Mouse (Mus musculus) testis, postnatal 10 days (tissue): Measurements from ENCODE around the gene Sumf2.
"Not testable (repeated sequence)": the region's sequence is repeated elsewhere in the genome, so short reads cannot be mapped to it uniquely, and the experiment has no call there.

Experiments
- DNase-seq: peaks from one replicate; pipeline ENCODE4 v3.0.0; 2021; ENCODE audit warnings: low spot score

Sumf2 gene

DNA sequence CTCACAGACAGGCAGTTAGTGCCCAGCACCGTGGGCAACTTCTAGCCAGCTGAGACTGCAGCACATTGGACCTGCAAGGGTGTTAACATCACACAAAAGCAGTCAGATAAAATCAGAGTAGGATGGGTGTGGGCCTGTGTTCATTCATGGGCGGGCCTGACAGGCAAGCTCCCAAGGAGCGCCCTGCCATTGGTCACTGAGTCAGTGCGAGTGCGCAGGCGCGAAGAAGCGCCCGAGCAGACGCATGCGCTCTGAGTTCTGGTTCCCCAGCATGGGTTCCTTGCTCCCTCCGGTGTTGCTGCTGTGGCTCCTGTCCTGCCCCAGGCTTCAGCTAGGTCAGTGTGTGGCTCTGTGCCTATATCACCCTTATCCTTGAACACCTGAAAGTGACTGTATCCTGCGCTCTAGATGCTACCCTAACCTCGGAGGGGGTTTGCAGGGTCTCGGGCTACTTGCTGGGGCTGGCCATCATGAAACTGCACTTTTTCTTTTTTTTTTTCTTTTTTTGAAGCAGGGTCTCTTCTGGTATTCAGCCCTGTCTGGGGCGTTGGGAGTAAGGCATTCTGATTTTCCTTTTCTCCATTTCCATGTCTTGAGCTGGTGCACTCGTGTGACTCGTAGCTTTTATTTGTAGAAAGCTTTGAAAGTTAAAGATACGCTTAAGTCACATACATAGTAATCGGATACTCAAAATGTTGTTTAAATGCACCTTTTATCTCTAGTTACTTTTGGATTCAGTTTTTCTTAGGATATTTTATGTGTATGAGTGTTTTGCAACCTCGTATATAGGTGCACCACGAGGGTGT lies at the start of gene Sumf2:
Sumf2 (plus strand) TSS at position 235 of the 806 bp plus-strand sequence.
- peak; percentile 96 for DNase-seq

DNA sequence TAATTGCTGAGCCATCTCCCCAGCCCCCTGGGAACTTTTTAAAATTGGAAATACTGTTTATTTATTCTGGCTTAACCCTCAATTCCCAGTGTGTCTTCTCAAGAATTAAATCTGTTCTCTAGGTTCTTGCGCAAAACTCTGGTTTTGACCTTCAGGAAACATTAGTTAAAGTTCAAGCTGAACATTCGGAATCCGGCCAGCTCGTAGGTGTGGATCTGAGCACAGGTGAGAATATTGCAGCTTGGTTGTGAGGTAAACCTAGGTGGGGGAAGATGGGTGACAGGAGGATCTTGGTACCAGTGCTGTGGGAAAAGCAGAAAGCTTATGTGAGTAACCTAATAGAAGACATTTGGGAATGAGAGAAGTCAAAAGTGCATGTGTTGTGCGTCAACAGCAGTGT lies 1.9 kb upstream of the Sumf2 start:
- no peak for DNase-seq

DNA sequence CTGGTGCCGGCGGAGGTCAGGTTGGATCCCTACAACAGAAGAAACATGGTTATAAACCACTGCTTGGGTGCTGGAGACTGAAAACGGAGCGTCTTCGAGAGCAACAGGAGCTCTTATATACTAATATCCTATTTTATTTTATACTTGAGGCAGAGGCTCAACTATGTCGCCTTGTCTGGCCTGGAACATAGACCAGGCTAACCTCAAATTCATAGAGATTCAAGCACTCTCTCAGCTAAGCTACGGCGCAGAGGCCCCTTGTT lies 703 bp downstream of the Sumf2 start:
- DNase-seq: no peak

DNA sequence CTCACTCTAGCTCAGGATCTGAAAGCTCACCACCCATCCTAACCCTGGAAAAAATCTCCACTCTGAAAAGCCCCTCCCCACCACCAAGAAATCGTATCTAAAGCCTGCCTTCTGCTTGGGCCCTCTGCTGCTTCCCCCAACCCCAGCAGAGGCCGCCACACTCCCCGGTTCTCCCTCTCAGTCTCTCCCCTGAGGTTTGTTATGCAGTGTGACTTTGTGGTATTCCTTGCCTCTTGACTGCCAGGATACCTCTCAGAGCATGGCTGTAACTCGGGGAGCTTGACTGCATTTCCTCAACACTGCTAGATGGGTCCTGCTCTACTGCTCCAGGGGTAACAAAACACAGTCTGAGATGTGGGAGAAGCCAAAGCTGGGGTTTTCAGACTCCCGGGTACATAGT lies 8.4 kb downstream of the Sumf2 start:
- DNase-seq: no peak

DNA sequence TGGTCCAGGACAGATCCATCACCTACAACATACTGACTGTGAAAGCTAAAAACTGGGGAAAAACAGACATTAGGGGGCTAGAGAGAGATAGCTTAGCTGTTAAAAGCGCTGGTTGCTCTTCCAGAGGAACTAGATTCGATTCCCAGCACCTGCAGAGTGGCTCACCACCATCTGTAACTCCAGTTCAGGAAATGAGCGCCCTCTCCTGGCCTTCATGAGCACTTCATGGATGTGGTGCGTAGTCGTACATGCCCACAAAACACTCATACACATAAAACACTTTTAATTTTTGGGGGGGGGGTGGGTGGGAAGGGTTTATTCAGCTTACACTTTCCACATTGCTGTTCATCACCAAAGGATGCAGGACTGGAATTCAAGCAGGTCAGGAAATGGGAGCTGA lies 9.6 kb downstream of the Sumf2 start:
- no peak for DNase-seq

DNA sequence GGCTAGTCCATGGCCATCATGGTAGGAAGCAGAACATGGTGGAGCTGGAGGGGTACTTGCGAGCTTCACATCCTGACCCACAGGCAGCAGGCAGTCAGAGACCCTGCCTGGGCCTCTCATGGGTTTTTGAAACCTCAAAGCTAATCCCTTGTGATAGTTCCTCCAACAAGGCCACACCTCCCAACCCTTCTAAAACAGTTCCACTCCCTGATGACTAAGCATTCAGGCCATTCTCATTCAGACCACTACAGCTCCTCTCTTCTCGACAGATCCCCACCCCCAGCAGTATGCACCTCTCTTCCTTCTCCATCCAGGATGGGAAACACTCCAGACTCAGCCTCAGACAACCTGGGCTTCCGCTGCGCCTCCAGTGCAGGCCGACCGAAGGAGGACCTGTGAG lies 15.5 kb downstream of the Sumf2 start:
- DNase-seq: no peak

DNA sequence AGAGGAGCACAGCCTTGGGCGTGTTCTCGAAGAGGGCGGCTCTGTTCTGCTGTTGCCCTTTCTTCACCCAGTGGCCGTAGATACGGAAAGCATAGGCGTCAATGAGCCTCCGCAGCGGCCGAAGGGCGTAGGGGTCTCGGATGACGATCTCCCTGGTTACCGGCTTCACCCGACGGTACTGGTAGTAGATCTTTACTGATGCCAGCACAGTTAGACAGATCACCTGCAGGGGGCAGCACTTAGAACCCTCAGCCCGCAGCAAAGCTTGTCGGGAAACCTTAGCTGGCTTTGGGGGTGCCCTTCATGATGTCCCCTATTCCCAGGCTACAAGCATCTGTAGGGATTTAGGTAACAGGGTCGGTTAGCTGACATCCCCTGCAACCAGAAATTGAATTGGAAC lies 17.7 kb downstream of the Sumf2 start:
- peak; percentile 84 for DNase-seq

DNA sequence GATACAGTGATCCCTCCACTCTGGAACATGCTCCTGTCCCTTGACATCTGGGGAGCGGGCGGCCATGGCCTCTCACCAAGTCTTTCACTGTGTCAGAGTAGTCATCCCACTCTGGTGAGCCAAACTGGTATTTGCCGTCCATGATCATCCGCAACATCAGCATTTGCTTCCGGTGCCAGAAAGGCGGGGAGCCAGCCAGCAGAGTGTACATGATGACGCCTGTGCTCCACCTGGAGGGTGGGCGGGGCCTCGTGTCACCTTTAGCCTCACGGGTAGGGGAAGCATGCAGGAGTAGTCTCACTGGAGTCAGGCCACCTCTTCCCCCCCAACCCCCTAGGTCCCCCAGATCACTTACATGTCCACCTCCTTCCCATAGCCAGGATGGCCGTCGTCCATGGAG lies 19.1 kb downstream of the Sumf2 start:
- no peak for DNase-seq

DNA sequence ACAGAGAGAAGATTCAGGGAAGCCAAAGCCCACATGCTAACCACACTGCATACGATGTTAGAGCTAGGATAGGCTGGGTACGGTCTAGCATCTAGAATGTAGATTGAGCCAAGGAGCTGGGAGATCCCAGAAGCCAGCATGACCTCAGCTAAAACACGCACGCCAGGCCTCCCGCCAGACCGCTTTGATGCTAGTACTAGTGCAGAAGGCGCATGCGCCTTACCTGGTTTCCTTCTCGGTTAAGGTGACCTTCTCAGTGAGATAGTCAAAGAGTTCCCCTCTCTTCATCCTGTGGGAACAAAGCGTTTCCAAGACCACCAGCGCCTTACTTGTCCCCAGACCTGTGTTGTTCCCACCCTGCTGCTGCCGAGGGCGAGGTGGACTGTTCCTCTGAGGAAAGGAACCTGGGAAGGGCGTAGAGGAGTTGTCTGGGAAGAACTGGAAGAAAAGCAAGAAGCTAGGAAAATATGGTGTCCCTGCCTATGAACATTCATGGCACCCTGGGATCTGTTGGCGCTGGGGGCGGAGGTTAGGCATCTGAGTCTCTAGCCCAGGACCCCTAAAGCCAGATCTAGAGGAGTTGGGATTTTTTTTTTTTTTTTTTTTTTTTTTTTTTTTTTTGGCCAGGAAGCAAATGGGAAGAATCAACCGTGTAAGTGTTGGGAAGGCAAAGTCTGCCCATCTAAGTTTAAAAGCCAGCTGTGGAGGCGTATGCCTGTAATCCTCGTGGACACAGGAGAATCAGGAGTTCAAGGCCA lies 22.6 kb downstream of the Sumf2 start:
- no peak for DNase-seq

DNA sequence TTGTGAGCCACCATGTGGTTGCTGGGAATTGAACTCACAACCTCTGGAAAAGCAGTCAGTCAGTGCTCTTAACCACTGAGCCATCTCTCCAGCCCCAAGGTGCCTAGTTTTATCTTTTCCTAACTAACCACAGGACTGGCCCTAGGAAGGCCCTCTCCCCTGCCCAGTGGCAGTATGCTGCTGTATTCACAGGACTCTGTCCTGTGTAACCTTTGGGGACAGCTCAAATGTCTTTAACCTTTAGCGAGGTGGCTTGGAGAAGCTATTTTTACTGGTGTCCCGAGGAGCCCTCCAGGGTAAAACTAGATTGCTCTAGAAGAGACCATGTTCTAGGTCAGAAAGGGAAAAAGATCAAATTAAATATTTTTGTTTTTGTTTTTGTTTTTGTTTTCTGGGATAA lies 24.5 kb downstream of the Sumf2 start:
- DNase-seq: no peak

DNA sequence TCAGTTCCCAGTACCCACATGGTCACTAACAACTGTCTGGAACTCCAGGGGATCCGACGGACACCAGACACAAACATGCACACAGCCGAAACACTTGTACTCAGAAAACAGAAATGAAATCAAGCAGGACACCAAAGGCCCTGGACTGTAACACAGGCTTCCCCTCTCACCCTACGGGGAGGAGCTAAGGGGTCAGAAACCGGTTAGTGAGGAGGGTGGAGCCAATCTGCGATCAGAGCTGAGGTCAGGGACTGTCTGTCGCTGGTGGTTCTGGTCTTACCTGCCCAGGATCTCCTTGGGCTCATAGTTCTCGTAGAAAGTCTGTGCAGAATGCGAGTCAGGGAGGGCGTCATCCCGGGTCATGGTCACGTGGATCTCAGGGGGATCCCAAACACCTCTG lies 27.2 kb downstream of the Sumf2 start:
- DNase-seq: no peak

DNA sequence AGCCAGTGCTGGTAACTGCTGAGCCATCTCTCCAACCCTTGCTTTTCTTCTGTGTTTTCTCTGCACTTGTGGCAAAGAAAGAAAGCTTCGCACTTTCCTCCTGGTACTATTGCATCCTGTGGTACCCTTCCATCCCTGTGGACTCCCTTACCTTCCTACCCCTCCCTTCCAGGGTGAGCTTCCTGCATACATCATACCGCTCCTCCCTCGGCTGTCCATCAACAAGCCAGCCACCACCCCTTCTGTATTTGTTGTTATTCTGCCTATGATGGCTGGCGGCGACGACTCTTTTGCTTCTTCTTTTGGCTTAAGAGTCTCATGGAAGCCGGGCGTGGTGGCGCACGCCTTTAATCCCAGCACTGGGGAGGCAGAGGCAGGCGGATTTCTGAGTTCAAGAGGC lies 28.3 kb downstream of the Sumf2 start:
- DNase-seq: no peak

DNA sequence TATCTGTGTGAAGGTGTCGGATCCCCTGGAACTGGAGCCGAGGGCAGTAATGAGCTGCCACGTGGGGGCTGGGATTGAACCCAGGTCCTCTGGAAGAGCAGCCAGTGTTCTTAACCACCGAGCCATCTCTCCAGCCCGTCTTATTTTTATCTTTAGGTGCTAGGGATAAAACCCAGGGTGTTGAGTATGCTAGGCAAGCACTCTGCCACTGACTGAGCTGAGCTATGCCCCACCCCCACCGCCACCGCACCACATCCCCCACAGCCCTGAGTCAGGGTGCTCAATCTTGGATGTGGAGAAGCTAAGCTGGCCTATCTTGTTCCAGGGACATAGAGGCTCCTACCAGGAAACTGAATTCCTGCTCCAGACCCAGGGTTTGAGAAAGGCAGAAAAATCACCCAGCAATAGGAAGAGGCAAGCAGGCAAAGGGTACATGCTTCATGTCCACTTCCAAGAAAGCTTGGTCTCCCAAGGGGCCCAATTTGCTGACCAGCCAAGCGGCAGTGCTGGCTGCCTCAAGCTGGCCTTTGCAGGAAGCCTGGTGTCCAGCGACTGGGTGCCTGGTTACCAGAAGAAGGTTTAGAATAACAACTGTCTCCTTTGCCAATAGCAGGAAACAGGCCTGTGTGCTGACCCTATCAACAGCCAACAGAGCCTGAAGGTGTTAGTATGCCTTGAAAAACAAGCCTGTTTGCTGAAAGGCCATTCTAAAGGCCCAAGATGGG lies 31.1 kb downstream of the Sumf2 start:
- DNase-seq: no peak

DNA sequence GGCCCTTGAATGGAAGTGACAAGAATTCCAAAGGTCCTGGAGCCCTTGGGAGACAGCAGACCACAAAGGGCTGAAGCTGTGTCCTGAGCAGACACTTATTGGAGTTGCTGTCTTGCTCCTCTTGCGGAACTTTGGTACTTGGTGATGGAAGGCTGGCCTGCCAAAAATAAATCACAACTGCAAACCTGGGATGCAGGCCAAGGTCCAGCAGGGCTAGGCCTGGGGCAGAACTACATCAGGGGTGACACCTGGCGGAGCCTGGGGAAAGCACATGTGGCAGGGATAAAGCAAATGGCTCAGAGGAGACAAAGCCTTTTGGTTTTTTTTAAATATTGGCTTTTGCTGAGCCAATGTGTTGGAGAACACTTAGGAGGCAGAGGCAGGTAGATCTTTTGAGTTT lies 32.2 kb downstream of the Sumf2 start:
- peak; percentile 86 for DNase-seq

DNA sequence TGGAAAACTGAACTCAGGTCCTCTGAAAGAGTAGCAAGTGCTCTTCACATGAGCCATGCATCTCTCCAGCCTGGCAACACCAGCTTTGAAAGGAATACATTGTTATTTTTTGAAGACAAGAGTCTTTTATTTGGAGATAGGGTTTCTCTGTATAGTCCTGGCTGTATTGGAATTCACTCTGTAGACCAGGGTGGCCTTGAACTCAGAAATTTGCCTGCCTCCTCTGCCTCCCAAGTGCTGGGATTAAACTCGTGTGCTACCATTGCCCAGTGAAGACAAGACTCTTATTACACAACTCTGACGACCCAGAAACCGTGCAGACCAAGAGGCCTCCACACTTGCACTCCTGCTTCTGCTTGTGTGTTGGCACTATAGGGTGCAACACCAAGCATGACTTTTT lies 33.1 kb downstream of the Sumf2 start:
- DNase-seq: peak; percentile 42

DNA sequence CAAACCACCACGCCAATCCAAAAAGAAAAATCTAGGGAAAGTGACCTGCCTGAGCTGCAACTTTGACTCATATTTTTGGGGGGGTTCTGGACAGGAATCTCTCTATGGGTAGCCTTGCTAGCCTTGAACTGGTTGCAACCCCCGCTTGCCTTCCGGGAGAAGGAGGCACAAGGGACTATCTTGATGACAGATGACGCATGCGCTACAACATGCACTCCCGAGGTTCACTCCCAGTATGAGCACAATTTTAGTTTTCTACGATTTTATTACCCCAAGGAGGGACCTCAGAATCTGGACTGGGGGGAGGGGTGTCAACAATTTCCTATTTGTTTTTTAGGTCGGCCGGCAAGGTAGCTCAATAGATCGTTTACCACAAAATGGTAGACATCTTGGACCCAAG lies 39.5 kb downstream of the Sumf2 start:
- DNase-seq: no peak

DNA sequence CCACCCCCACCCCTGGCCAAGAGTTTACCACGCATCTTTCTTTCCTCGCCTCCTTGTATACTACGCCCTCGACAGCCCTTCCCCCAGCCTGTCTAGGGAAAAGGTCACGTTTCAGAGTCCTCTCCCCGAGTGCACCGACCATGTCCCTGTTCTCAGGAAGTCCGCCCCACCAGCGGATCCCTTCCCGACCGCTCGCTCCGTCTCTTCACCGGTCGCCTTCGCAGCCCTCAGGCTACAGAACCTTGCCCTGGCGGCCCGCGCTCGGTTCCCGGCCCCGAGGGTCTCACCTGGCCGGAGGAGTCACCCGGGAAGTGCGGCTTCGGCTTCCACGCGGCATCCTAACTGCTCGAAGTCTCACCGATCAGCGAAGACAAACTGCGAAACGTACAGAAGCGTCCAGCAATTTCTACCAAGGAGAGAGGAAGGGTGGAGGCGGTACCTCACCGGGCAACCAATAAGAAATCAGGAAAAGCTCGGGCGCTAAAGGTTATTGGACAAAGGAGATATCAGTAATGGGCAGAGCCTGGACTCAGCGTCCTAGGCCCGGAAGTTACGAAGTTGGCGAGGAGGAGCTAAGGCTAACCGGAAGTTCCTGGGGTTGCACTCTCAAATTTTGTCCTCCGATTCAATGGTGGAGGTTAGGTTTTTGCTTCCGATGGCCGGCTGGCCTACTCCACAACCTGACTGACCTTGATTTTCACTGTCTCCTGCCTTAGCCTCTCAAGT lies 40.3 kb downstream of the Sumf2 start, which contains the start of gene Chchd2:
Chchd2 (minus strand) TSS at position 560 of the 726 bp plus-strand sequence.
- peak; percentile 86 for DNase-seq

DNA sequence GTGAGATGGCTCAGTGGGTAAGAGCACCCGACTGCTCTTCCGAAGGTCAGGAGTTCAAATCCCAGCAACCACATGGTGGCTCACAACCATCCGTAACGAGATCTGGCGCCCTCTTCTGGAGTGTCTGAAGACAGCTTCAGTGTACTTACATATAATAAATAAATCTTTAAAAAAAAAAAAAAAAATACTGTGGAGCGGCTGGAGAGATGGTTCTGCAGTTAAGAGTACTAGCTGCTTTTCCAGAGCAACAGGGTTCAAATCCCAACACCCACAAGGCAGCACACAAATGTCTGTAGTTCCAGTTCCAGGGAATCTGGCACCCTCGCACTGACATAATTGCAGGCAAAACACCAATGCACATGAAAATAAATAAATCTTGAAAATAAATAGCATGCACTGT lies 43.6 kb downstream of the Sumf2 start:
- not testable (repeated sequence) for DNase-seq

DNA sequence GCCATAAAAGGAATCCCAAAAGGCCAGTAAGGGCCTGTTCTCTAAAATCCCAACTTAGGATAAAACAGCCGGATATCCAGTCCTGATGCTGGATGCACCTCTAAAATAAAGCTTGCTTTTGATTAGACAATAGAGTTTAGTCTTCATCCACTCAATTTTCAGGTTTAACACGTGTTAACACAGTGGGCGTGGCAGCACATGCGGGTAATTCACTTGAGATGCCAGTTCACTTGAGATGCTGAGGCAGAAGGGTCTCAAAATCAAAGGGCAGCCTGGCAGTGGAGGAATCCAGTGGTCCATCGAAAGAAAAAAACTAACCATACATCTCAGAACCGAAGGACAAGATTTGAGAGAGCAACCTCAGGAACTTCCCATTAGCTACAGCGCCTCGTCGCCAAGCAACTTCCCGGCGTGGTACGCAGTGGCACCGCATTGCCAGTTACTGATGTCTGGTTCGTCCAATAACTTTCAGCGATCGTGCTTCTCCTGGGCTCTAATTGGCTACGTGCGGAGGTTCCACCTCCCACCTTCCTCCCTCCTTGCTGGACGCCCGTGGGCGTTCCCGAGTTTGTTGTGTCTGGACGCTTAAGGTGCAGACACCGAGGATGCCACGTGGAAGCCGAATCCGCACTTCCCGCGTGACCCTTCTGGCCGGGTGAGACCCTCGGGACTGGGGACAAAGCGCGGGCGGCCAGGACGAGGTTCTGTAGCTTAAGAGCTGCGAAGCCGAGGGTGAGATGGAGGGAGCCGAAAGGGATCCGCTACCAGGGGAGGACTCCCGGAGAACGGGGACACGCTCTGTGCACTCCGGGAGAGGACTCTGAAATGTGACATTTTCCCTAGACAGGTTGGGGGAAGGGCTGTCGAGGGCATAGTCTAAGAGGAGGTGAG lies 48.7 kb downstream of the Sumf2 start, which contains the start of gene Zbed5:
Zbed5 (plus strand) TSS at position 526 of the 891 bp plus-strand sequence.
- DNase-seq: peak; percentile 86

DNA sequence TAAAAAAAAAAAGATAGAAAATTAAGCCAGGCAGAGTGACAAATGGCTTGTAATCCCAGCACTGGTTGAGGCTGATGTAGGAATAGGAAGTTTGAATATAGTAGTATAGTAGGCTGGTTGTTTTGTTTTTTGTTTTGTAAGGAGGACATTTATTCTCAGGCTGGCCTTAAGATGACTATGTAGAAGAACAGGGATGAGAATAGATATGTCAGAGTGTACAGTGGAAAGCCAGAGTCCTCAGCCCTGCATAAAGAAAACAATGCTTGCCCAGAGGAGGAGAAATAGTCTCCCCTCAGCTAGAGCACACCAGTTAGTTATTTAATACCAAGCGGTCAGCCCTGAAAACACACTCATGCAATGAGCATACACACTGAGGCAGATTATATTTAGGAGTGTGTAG lies 51.7 kb downstream of the Sumf2 start, which contains the start of gene Phkg1:
Phkg1 (minus strand) TSS at position 101 of the 400 bp plus-strand sequence.
- no peak for DNase-seq

DNA sequence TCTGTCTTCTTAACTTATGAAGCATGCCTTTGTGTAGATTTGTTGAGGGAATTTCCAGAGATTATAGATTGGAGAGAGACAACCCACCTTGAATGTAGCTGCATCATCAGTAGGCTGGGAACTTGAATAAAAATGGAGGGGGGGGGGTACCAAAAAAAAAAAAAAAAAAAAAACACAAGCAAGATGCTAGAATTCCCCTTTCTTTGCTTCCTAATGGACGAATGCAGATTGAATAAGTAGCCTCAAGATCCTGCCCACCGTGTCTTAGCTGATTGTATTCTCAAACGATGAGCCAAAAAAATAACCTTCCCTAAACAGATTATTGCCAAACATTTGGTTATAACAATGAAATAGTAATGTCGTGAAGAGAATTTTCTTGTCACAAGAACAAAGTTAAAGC lies 61.0 kb downstream of the Sumf2 start:
- no peak for DNase-seq
